Mouse (Mus musculus): Measurements from ENCODE around the gene Tent5c. TPM values are rescaled to one million over a fixed set of nuclear protein-coding genes. Genes with fewer than 3 reads are reported as not detected.
"Not testable (repeated sequence)": the region's sequence is repeated elsewhere in the genome, so short reads cannot be mapped to it uniquely, and the experiment has no call there.

Gene Tent5c
- total RNA-seq, 2 experiments from 2014 or later = 2.3 to 2.4 TPM

DNA sequence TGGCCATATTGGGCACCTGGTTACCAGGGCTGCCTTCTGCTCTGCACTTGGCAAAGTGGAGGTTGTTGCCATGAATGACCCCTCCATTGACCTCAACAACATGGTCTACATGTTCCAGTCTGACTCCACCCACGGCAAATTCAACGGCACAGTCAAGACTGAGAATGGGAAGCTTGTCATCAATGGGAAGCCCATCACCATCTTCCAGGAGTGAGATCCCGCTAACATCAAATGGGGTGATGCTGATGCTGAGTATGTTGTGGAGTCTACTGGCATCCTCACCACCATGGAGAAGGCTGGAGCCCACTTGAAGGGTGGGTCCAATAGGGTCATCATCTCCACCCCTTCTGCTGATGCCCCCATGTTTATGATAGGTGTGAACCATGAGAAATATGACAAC, 75.5 kb downstream of the Tent5c start:
- intact Hi-C loops (cut with DNase I); DNase-seq (ENCODE audit: low spot score in 2 of 2): not testable (repeated sequence)

DNA sequence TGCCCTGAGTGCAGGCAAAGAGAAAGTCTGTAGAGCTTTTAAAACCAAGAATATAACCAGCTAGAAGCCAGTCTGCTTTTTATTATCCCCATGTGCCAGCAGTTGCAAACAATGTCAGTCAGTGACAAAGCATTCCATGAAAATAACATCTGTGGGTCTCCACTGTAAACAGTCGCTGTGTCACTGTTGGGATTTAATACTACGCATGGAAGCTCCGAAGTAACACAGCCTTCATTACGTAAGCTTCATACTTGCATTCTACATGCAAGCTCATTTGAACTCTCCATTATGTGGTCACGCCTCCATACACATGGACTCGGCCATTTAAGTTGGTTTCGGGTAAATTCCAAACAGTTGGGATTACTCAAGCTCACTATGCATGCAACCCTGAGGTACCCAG, 77.2 kb downstream of the Tent5c start:
- intact Hi-C loops (cut with DNase I) = no loop called here
- DNase-seq (ENCODE audit: low spot score in 2 of 2) = no peak

DNA sequence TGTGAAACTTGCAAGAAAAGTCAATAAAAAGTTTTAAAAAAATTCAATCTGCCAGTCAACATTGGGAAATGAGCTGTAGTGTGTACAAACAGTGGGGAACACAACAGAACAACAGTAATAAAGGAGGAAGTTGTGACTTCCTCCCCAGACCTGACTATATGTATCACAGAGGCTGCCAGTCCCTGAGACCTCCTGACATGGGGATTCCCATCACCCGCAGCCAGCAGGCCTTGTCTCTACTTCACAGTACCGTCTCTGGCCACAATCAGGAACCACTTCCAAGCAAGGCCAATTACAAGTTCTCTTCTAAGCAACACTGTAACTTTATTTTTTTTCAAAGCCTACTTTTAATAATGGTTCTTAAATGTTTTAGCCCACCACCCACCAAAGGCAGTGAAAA, 79.8 kb downstream of the Tent5c start:
- DNase-seq (ENCODE audit: low spot score in 2 of 2) = no peak
- intact Hi-C loops (cut with DNase I) = no loop called here

DNA sequence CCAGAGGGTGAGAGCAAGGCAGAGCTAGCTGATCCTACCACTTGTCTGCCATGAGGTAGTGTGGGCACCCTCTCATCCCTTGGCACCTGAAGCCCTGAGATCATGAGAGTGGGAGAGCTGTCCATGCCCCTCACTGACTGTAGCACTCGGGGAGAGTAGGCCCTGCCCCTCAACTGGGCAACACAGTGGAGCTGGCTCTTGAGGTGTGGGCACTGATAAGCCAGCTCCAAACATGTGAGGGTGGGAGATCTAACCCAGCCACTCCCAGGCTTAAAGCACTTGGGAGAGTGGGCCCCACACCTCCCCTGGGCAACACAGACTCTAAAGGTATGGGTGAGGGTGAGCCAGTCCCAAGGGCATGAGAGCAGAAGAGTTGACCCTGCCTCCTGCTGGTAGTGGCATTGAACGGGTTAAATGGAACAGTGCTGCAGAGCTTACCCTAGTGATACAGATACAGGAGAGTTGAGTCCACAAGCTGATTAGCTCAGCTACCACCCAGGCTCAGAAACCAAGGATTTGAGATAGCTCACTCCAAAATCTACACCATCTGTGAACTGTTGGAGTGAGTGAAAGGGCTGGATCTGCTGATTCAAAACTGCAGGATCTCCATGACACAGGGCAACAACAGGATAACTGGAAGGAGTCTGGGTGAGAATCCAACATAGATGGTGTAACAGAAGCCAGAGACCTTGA, 80.6 kb downstream of the Tent5c start:
- no peak for DNase-seq (ENCODE audit: low spot score in 2 of 2)
- intact Hi-C loops (cut with DNase I) = no loop called here

DNA sequence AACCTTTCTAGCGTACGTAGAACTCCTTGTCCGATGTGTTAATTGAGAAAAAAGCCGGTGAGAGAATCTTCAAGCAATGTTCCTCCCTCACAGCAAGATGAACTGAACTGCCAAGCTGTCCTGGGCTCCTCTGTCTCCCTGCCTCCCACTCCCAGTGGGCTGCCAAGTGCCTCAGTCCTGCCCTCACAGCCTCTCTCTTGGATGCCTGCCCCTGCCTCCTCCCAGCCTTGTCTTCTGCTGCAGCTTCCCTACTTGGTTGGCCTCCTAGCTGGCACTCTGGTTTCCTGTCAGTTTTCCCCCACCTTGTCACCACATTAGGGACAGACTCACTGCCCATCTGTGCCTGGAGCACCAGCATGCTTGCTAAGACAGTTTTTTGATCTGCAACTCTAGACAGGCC, 86.5 kb downstream of the Tent5c start:
- intact Hi-C loops (cut with DNase I) = no loop called here
- DNase-seq (ENCODE audit: low spot score in 2 of 2) = no peak

Other genes starting within 250 kb of the Tent5c start
- gene Man1a2, start 196.2 kb upstream of the Tent5c start, total RNA-seq (2021) = 100 to 1,000 TPM; 170 to 172 TPM

Data from left cerebral cortex, postnatal 36 days (tissue).